Mouse (Mus musculus) embryonic fibroblast, embryonic 13.5 days (primary cell): Measurements from ENCODE around the gene Rpl9-ps6.

ENCODE experiments used
- CTCF ChIP-seq: IDR thresholded peaks from 2 replicates; pipeline ENCODE4 v1.5.1; 2011; ENCODE audit warnings: mild to moderate bottlenecking, control low read depth, low read length, moderate library complexity, borderline replicate concordance; ENCODE audit not compliant: insufficient read depth
- POLR2A ChIP-seq: IDR thresholded peaks from 2 replicates; pipeline ENCODE4 v1.6.1; 2011; ENCODE audit warnings: low read depth, mild to moderate bottlenecking, control low read depth, low read length, moderate library complexity

DNA sequence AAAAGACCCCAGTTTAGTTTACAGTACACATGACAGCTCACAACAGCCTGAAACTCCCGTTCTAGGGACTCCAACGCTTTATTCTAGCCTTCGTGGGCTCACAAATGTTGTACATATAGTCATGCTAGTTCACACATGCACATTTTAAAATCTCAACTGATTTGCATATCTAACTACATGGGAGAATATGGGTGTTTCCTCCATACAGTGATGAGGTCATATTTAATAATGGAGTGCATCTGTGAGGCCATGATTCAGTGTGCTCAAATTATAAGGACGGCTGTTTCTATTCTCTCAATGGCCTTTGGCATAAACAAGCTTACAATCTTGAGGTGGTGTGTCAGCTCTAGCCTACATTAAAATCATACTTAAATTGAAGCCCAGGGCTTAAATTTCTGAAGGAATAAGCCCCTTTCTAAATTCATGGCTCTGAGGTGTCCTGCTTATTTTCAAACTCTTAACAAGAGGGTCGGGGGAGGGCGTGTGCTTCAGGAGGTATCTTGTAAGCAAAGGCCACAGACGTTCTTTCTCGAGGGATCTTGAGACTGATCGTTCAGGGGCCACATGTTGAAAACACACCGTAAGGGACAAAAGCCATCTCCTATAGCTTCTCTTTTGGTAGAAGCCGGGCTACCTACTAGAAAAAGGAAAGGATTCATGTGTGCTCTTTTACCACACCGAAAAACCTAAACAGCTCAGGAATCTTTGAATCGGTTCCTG lies 18.7 kb upstream of the Rpl9-ps6 start:
- no peak for TF ChIP-seq CTCF
- peak; percentile 12; the same call in 1 of the 2 replicates for TF ChIP-seq POLR2A
